Mouse (Mus musculus) lung, embryonic 16.5 days (tissue): ENCODE measurements around the gene Syce2. TPM values are rescaled to one million over a fixed set of nuclear protein-coding genes. Genes with fewer than 3 reads are reported as not detected.

Experiments
- ATAC-seq: fragments of 200-750 bp; cut with Nextera tagmentation; 2 replicates; pipeline ENCODE4 v1.8.0; 2017; ENCODE audit warnings: low read depth, mild to moderate bottlenecking, moderate library complexity
- H3K27ac ChIP-seq: fragments of 300-500 bp; sonication (generic); 2 replicates; pipeline ENCODE4 v1.5.1; 2014; ENCODE audit warnings: mild to moderate bottlenecking, control low read depth, low read length
- H3K27me3 ChIP-seq: fragments of 300-500 bp; sonication (generic); 2 replicates; pipeline ENCODE4 v1.6.1; 2014; ENCODE audit warnings: low read depth, low read length, mixed read lengths; ENCODE audit not compliant: control insufficient read depth, insufficient read depth
- H3K36me3 ChIP-seq: fragments of 300-500 bp; sonication (generic); 2 replicates; pipeline ENCODE4 v1.6.1; 2014; ENCODE audit warnings: low read length; ENCODE audit not compliant: control insufficient read depth, insufficient read depth
- H3K4me1 ChIP-seq: fragments of 300-500 bp; sonication (generic); replicated peaks from 2 replicates; pipeline ENCODE4 v1.6.1; 2014; ENCODE audit warnings: low read length, mixed read lengths; ENCODE audit not compliant: control insufficient read depth, insufficient read depth
- H3K4me2 ChIP-seq: fragments of 300-500 bp; sonication (generic); 2 replicates; pipeline ENCODE4 v1.6.1; 2014; ENCODE audit warnings: low read depth, low read length, control low read depth
- H3K4me3 ChIP-seq: fragments of 300-500 bp; sonication (generic); 2 replicates; pipeline ENCODE4 v1.5.1; 2014; ENCODE audit warnings: mild to moderate bottlenecking, low read length, control low read depth
- H3K9ac ChIP-seq: fragments of 300-500 bp; sonication (generic); 2 replicates; pipeline ENCODE4 v1.6.1; 2014; ENCODE audit warnings: low read length, control low read depth
- H3K9me3 ChIP-seq: fragments of 300-500 bp; sonication (generic); 2 replicates; pipeline ENCODE4 v1.6.1; 2016; ENCODE audit warnings: low read length; ENCODE audit not compliant: control insufficient read depth
- WGBS: fragments of 180-500 bp; shearing (Covaris S2); extraction: QIAGEN DNeasy Blood & Tissue Kit; methylation state at CpG from one replicate; pipeline ENCODE4 v1.1.7; 2014; 5-methylcytosine and 5-hydroxymethylcytosine counted together
- polyA plus RNA-seq: library from polyadenylated mRNA; unstranded; fragments of >200 nt; fragmentation: Nextera tagmentation; extraction: Ambion mirVana; gene quantifications from 2 replicates; pipeline ENCODE4 v1.2.1, GENCODE M21; 2015

Gene Syce2
- polyA plus RNA-seq, 1 experiment from 2014 or later: 59.6 TPM

DNA sequence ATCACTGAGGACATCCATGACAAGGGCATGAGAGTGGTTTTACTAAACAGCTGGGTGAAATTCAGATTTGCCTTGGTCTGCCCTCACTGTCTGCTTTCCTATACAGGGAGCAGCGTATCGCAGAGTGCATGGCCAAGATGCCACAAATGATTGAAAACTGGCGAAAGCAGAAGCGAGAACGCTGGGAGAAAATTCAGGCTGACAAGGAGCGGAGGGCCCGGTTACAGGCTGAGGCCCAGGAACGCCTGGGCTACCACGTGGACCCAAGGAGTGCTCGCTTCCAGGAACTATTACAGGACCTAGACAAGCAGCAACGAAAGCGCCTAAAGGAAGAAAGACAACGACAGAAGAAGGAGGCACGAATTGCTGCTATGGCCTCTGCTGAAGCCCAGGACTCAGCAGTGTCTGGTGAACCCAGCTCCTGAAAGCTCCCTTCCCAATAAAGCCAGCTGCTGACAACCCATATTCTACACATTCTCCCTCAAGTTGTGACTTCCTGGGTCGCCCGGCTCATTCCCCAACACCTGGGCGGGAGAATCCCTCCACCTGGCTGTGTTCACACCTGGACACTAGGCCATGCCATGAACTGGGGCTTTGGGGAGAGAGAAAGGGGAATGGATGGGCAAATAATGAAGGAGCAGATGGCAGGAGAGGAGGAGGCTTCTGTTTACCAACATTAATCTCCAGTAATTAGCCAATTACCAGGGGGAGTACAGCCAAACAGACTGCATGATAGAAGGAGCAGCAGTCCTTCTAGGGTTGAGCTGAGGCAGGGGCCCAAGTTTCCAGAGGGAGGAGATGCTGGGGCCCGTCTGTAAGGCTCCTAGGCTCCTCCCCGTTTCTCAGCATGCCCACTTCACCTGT lies 37.7 kb upstream of the Syce2 start:
- no peak overlapping the region for H3K4me2 ChIP-seq
- peaks cover 19% of the 10 kb centered on the region for H3K4me1 ChIP-seq
- peak overlapping the region; percentile 36 for H3K27ac ChIP-seq
- H3K9me3 ChIP-seq: no peaks in the 10 kb centered on the region
- no peaks in the 10 kb centered on the region for H3K27me3 ChIP-seq
- 83% methylated on average over 19 of the region's 19 CpGs for WGBS
- peaks cover 29% of the 10 kb centered on the region; the same call in 1 of the 2 replicates for H3K36me3 ChIP-seq
- no peak overlapping the region for H3K4me3 ChIP-seq
- H3K9ac ChIP-seq: no peak overlapping the region
- ATAC-seq: no peak

DNA sequence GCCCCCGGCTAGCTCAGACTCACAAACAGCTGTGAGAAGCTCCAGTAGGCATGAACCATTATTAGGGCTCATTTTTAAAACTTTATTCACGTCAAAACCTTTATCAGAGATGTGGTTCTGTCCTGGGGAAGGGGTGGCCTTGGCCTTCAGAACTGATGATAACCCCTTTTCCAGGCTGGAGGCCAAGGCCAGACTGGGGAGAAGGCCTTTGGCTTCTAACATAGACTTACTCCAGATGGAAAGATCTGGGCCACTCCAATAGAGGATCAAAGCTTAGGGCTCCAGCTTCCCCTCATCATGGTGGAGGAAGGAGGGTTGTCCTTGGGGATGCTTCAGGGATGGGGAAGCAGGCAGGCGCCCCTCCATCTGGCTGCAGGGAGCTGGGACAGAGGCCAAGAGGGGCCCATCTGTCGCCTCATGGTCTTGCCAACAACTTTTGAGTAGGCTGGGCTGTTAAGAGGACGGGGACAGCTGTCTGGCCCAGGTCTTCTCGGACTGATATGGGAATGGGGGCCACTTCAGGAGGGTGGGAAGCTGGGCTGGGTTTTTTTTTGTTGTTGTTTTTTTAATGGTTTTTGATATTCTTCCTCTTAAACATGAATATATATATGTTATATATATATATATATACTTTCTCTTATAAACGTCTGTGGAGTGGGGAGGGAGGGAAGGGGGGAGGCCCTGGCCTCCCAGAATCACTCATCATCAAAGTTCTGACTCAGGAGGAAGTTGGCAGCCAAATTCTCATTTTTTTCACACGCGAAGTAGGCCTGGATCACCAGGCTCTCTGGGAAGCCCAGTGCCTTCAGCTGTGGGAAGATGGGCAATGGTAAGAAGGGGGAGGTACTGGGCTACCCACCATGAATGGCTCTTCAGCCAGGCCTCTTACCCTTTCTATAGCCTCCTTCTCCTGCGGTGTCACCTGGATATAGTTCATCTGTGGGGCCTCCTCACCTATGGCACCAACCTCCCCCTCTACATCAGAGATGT lies 36.8 kb upstream of the Syce2 start:
- H3K9me3 ChIP-seq: no peaks in the 10 kb centered on the region
- H3K4me2 ChIP-seq: no peak overlapping the region
- no peak overlapping the region for H3K4me3 ChIP-seq
- no peaks in the 10 kb centered on the region for H3K27me3 ChIP-seq
- H3K4me1 ChIP-seq: peaks cover 24% of the 10 kb centered on the region
- H3K9ac ChIP-seq: peak overlapping the region; percentile 36; the same call in 1 of the 2 replicates
- peaks cover 29% of the 10 kb centered on the region; the same call in 1 of the 2 replicates for H3K36me3 ChIP-seq
- ATAC-seq: peak; percentile 65
- 45% methylated on average over 10 of the region's 10 CpGs for WGBS
- peak overlapping the region; percentile 37 for H3K27ac ChIP-seq

DNA sequence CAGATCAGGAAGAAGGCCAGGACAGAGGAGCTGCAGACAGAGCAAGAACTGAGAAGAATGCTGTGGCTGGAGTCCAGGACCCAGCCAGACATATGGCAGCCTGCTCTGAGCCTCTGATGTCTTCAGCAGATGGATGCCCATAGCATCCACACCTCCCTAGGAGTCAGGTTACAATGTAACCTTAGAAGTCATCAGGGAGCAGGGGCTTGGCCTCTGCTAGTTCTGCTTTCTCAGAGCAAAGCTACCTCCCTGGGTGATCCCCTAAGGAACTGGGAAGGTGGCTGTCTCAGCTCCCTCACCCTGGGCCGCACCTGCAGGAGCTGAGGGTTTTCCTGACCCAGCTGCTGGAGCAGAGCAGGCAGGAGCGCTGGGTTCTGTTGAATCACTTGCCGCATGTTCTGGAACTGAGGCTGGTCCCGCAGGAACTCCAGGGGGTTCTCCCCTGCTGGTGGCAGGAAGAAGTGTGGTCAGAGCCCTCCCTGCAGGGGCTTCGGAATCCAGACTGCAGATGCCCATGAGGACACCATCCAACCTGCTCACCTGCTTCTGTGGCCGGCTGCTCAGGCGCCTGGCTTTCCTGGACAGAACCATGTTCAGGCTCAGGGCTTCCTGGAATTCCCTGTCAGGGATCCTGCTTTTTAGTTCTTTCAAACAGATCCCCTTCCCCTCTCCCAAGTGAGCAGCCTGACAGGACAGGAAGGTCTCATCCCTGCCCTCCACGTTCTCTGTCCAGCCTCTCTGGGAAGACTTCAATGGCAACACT lies 34.6 kb upstream of the Syce2 start:
- no peak overlapping the region for H3K4me2 ChIP-seq
- H3K9ac ChIP-seq: no peak overlapping the region
- no peaks in the 10 kb centered on the region for H3K27me3 ChIP-seq
- ATAC-seq: no peak
- peaks cover 24% of the 10 kb centered on the region for H3K4me1 ChIP-seq
- no peak overlapping the region for H3K27ac ChIP-seq
- H3K4me3 ChIP-seq: no peak overlapping the region
- WGBS: 46% methylated on average over 8 of the region's 8 CpGs
- no peaks in the 10 kb centered on the region for H3K9me3 ChIP-seq
- peaks cover 38% of the 10 kb centered on the region for H3K36me3 ChIP-seq

DNA sequence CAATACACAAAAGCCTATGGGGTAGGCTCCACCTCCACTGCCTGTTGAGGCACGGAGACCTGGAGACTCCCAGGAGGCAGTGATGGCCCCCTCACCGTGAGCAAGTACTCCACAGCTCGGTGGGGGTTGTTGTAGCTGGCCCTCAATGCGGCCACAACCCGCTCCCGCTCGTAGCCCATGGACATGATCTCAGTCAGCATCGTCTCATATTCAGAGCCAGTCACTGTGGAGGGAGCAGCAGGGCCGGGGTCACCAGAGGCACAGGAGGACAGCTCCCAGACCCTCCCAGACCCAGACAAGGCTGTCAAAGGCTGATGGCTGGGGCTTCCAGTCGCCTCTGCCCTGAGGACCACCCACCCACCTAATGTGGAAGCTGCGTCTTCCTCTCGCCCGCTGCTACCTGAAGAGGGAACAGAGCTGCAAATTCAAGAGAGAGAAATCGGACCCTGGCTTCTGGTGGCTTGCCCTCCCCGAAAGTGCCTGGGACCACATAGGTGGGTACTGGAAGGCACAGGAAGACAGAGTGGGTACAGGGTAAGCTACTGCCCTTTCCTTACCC lies 33.9 kb upstream of the Syce2 start:
- 75% methylated on average over 15 of the region's 15 CpGs for WGBS
- Histone ChIP-seq H3K4me3 (no peak overlapping the region), H3K4me1 (peaks cover 24% of the 10 kb centered on the region), H3K27me3 (no peaks in the 10 kb centered on the region), H3K9ac (no peak overlapping the region), H3K4me2 (no peak overlapping the region), H3K27ac (no peak overlapping the region), H3K36me3 (peaks cover 44% of the 10 kb centered on the region), H3K9me3 (no peaks in the 10 kb centered on the region)
- no peak for ATAC-seq

DNA sequence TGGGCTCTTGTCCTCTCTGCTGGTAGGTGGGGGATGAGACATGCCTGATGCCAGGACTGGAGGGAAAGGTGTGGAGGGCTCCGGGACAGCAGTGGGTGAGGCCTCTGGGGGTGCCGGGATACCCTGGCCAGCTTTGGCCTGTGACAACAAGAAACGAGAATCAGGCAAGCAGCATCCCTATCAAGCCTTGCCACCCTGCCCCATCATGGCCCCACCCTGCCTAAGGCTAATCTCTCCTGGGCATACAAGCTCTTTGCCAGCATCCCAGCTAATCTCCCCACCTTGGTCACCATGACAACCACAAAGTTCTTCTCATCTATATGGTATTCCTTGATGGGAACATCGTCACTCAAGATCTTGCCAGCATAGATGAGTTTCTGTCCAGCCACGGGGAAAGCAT lies 33.4 kb upstream of the Syce2 start:
- no peak overlapping the region for H3K9ac ChIP-seq
- peaks cover 29% of the 10 kb centered on the region for H3K4me1 ChIP-seq
- WGBS: 80% methylated on average over 5 of the region's 5 CpGs
- H3K36me3 ChIP-seq: peaks cover 50% of the 10 kb centered on the region
- no peaks in the 10 kb centered on the region for H3K27me3 ChIP-seq
- no peak overlapping the region for H3K4me3 ChIP-seq
- no peak for ATAC-seq
- no peak overlapping the region for H3K4me2 ChIP-seq
- H3K9me3 ChIP-seq: no peaks in the 10 kb centered on the region
- H3K27ac ChIP-seq: no peak overlapping the region

DNA sequence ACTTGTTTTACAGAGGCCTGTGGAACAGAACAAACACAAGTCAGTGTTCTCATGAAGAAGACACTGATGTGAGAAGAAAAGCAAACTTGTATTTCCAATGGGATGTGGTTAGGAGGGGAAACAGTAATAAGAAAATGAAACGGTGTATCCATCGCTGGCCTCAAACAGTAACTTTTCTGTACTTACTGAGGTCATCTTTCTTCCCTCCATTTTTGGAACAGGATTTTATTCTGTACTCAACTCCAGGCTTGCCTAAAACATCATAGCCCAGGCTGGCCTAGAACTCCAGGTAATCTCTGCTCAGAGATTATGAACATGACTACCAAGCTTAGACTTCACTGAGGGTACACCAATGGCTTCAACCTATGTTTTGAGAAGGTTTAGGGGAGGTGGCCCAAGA lies 32.5 kb upstream of the Syce2 start:
- WGBS: 78% methylated on average over 2 of the region's 2 CpGs
- H3K9ac ChIP-seq: peak overlapping the region; percentile 82
- no peaks in the 10 kb centered on the region for H3K27me3 ChIP-seq
- peaks cover 33% of the 10 kb centered on the region for H3K4me1 ChIP-seq
- H3K4me3 ChIP-seq: peak overlapping the region; percentile 74
- H3K27ac ChIP-seq: no peak overlapping the region
- H3K4me2 ChIP-seq: peak overlapping the region; percentile 51
- no peaks in the 10 kb centered on the region for H3K9me3 ChIP-seq
- no peak for ATAC-seq
- peaks cover 54% of the 10 kb centered on the region for H3K36me3 ChIP-seq

DNA sequence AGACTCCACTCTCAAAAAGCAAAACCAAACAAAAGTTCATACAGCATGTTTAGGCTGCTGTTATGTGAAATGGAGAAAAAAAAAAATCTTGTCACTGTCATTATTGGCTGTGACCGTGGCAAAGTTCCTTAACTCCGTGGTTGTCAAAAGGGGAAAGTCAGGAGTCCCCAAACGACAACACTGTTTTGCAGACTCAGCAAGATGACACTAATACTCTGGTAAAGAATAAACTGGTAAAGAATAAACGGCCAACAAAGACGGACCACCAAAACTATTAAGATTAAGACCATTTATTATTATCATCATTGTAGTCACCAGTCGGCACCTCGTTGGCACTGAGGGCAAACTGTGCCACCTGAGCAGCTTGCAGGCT lies 32.0 kb upstream of the Syce2 start:
- Histone ChIP-seq H3K4me2 (peak overlapping the region; percentile 51), H3K27me3 (no peaks in the 10 kb centered on the region), H3K4me1 (peaks cover 34% of the 10 kb centered on the region), H3K9ac (peak overlapping the region; percentile 82), H3K4me3 (peak overlapping the region; percentile 74), H3K9me3 (no peaks in the 10 kb centered on the region), H3K36me3 (peaks cover 57% of the 10 kb centered on the region), H3K27ac (peak overlapping the region; percentile 80)
- WGBS: 1% methylated on average over 7 of the region's 7 CpGs
- ATAC-seq: no peak

DNA sequence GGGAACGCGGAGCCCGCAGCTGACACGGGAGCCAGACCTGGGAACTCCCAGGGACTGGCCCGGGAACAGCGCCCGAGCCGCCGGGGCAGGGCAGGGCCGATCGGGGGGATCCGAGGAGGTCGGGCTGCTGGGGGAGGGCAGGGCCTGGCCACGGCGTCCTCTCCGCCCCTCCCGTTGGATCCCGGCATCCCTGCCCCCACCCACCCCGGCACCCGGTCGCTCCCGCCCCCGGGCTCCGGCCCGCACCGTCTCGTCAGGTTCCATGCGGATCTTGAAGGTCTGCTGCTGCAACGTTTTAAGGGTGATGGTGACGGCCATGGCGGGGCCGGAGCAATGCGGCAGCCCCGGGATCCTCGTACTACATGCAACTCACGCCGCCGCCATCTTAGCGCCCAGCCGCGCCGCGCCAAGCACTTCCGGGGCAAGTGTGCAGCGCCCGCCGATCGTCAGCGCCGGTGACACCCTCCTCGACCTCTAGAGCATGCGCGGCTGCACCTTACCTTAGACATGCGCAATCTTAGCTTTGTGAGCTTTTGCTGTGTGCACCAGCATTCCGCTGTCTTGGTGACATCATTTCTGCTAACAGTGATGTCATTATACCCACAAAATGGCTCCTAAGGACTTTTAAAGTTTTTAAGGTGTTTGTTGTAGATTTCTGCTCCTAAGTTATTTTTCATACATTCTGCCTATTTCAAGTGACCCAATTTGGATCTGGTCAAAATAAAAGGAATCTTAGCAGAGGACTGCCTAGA lies 31.5 kb upstream of the Syce2 start, which contains the start of gene Rad23a:
Rad23a (minus strand) TSS at position 418 of the 752 bp plus-strand sequence.
- peak; percentile 95 for ATAC-seq
- Histone ChIP-seq H3K4me1 (peaks cover 35% of the 10 kb centered on the region), H3K9me3 (no peaks in the 10 kb centered on the region), H3K9ac (peak within 1 kb of the TSS; percentile 82), H3K4me2 (peak within 1 kb of the TSS; percentile 51), H3K27me3 (no peaks in the 10 kb centered on the region), H3K4me3 (peak within 1 kb of the TSS; percentile 74), H3K27ac (peak within 1 kb of the TSS; percentile 80), H3K36me3 (peaks cover 60% of the 10 kb centered on the region)
- WGBS: under 1% methylated on average over 54 of the region's 55 CpGs
